Mouse (Mus musculus) adrenal gland, postnatal 36 days (tissue): Measurements from ENCODE around the gene Mrpl11. TPM values are rescaled to one million over a fixed set of nuclear protein-coding genes. Genes with fewer than 3 reads are reported as not detected.
"Not testable (repeated sequence)": the region's sequence is repeated elsewhere in the genome, so short reads cannot be mapped to it uniquely, and the experiment has no call there.

Source experiments
- DNase-seq, 2 experiments: peaks; one replicate each; pipeline ENCODE4 v3.0.0; 2021; ENCODE audit warnings: mixed read lengths in 1 of 2
- long read RNA-seq, 2 experiments: library from polyadenylated mRNA; stranded (forward); transcript quantifications; one replicate each; pipeline ENCODE4 v2.0.0; 2021; ENCODE audit warnings: borderline sequencing depth in 2 of 2
- total RNA-seq, 2 experiments: library from RNA; stranded (reverse); gene quantifications; 2 replicates each; pipeline ENCODE4 v1.2.3; 2021

Gene Mrpl11
- 10 to 100 TPM; 56.7 to 59.1 TPM for total RNA-seq
- long read RNA-seq, experiment 1, transcript Mrpl11-201 (5 exons, 3,045 nt) = major isoform, 68 of 74 reads
- long read RNA-seq, experiment 1, partial matches to known transcripts = 1 of 74 reads
- long read RNA-seq, experiment 1, other reads (novel, unspliced or antisense) = 3 of 74 reads
- long read RNA-seq, experiment 2, transcript Mrpl11-201 (5 exons, 3,045 nt) = major isoform, 29 of 33 reads
- long read RNA-seq, experiment 2, partial matches to known transcripts = 1 of 33 reads
- long read RNA-seq, experiment 2, other reads (novel, unspliced or antisense) = 1 of 33 reads

DNA sequence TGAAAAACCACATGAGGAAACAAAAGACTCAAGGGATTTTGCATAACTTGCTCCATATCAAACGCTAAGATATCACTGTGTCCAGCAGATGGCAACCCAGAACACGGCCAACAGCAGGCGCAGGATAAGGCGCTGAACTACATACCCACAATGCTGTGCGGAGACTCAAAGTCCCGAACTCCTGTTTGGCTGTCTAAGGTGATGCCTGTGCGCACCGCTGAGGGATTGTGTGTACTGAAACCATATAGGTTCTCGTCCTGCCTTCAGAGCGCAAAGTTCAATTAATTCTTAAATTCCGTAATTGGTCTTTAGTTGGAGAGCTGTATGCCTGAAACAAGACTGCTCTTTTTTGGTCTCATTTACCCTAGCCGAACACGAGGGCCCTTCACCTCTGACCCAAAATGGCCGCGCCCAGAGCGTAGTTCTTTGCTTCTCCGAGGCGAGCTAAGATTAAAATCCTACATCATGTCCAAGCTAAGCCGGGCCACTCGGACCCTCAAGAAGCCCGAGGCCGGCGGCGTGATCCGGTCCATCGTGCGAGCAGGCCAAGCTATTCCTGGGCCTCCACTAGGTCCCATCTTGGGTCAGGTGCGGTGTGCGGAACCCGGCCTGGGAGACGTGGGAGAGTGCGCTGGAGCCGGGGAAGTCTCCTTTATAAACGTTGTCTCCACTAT lies at the start of gene Mrpl11:
Gene Mrpl11, plus strand, starts transcription at position 220 of the 674 bp plus-strand sequence.
- peak; percentile 87 to 88 for DNase-seq

DNA sequence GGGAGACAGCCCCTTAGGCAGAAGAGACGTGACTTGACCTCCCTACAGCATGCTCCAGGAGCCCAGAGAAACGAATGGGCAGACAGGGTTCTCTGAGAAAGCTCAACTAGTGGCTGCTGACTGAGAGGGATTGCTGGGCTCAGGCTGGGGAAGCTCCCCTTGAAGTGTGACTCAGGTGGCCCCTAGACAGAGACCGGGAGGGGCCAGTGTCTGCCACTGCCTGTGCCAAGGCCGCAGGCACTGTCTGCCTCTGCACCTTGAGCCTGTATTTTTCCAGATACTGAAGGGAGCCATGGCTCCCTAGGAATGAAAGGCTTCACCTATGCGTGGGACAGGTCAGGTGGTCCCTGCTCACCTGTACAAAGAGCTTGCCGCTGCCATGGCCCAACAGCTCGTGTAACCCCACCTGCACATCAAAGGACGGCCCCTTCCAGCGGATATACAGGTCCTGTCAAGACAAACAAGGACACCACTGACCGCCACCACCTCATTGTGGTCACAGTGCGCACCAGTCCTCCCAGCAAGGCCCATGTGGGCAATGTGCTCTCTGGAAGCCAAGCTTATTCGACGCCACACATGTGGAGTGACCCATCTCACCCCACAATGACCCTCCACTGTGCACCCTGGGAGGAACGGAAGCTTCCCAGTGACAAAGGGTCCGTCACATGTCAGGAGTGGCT lies 45.9 kb upstream of the Mrpl11 start:
- DNase-seq = peak; percentile 68 to 73

DNA sequence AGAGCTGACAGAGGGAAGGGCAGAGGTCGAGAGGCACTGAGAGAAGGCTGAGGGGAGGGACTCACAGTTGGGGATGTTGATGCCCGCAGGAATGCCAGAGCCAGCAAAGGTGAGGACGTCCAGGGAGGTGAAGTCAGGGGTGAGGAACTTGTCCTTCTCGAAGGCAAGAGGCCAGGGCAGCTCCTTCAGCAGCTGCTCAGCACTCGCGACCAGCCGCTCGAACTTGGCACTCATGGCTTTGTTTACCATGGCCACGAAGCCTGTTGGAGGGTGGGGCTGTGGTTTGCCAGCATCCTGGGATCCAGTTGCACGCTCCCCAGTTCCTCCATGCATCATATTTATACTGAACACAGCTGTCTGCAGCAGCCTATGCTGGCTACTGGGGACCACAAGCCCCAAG lies 45.1 kb upstream of the Mrpl11 start:
- DNase-seq = no peak

DNA sequence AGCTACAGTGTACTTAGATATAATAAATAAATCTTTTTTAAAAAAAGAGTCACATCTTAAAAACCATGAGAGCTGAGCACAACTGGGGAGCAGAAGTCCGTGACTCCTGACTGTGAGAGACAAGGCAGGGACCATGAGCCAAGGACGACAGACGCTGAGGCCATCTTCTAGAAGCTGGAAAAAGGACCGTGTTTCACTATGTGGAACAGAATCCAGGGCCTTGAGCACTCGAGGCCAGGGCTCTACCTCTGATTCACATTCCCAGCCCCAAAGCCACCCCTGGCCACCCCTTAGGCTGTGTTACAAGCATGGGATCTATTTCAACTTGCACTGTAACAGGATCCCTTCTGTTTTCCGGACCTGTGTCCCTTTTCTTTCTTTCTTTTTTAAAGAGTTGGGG lies 42.3 kb upstream of the Mrpl11 start:
- DNase-seq = peak in 1 of 2 experiments; percentile 56

- no peak for DNase-seq
Observed at GRCm38 (mm10) chr19:4925121-4925860, 36.7 kb upstream of the Mrpl11 start.

GRCm38 (mm10) chr19:4927904-4928531 lies 33.9 kb upstream of the Mrpl11 start, which contains the start of gene Dpp3:
Gene Dpp3 (minus strand): TSS chr19:4928287.
- DNase-seq = peak; percentile 100

- DNase-seq = peak in 1 of 2 experiments; percentile 44
Observed at GRCm38 (mm10) chr19:4928781-4929180, 33.2 kb upstream of the Mrpl11 start.

GRCm38 (mm10) chr19:4936896-4937295 lies 25.1 kb upstream of the Mrpl11 start:
- DNase-seq = no peak

DNA sequence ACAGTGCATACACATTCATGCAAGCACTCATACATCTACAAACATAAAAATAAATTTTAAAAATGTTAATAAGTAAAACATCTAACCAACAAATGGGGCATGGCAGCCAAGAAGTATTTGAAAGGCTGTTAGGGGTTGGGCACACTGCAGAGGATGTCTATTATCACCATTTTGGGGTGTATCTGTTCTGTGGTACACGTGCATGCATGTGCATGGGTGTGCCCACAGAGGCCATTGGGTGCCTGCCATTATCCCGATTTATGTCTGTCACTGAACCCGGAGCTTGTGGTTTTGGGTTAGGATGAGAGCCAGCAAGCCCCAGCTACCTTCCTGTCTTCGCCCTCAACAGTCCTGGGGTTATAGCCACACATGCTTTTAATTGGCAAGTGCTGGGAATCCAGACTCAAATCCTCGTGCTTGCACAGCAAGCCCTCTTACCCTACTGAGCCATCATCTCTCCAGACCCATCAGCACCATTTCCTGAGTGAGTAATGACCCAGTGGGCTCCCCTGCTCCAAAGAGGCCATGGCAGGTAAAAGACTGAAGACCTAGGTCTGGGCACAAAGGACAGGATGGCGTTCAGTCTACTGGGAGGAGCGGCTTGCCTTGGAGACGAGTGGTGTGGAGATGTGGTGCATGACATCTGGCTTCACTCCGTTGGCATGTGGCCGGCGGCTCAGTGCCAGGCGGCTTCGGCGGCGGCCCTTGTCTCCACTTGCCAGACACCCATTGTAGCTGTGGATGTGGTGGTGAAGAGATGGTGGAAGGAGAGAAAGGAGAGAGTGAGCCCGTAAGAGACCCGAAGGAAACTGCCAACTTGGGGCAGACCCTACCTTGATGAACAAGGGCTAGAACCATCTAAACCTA lies 24.3 kb upstream of the Mrpl11 start:
- DNase-seq = no peak

GRCm38 (mm10) chr19:4942551-4943252 lies 19.2 kb upstream of the Mrpl11 start, which contains the start of gene Peli3:
Gene Peli3 (minus strand): TSS chr19:4943127.
- peak; percentile 91 to 94 for DNase-seq

GRCm38 (mm10) chr19:4943253-4943588 lies 18.7 kb upstream of the Mrpl11 start:
- peak in 1 of 2 experiments; percentile 38 for DNase-seq

GRCm38 (mm10) chr19:4945540-4945939 lies 16.4 kb upstream of the Mrpl11 start:
- no peak for DNase-seq

DNA sequence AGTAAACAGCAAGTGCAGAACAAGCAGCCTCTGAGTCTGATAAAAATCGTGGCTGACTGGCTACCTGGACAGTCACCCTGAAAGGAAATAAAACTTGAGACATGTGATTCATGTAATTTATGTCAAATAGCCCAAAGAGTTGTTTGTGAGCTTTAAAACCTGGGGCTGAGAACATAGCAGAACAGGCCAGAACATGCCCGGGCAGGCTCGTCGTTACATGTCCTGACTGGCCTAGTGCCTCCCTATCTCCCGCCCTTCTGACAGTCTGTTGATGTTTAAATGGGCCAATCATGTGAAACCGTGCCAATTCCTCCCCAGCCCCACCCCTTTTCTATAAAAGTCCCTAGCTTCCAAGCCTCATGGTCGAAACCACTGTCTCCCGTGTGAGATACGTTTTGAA lies 13.3 kb upstream of the Mrpl11 start:
- DNase-seq = not testable (repeated sequence)

DNA sequence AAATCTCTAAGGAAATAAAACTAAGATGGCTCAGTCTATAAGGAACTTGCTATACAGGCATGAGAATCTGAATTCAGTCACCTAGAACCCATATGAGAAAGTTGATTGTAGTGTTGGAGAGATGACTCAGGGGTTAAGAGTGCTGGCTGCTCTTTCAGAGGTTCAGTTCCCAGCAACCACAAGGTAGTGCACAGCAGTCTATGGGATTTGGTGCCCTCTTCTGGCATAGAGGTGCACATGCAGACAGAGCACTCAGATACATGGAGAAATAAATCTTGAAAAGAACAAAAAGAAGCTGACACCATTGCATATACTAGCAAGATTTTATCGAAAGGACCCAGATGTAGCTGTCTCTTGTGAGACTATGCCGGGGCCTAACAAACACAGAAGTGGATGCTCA lies 6.3 kb downstream of the Mrpl11 start:
- no peak for DNase-seq

DNA sequence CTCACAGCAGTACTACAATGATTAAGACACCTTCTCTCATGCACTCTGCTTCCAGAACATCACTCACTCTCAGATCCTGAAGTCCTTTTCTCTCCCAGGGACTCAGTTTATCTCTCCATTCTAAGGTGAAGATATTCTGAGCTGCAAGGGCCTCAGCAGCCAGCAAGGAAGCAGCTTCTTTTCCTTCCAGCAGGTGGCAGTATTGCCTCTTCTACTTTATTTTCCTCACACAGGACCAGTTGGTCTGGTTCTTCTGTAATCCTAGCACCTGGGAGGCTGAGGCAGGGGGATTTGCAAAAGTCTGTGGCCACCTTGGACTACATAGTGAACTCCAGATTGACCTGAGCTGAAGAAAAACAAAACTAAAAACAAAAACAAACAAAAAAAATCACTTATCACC lies 19.8 kb downstream of the Mrpl11 start:
- peak; percentile 22 to 62 for DNase-seq

GRCm38 (mm10) chr19:4989013-4989412 lies 27.1 kb downstream of the Mrpl11 start:
- peak; percentile 94 to 95 for DNase-seq

- no peak for DNase-seq
Observed at GRCm38 (mm10) chr19:4989434-4990255, 27.7 kb downstream of the Mrpl11 start.

DNA sequence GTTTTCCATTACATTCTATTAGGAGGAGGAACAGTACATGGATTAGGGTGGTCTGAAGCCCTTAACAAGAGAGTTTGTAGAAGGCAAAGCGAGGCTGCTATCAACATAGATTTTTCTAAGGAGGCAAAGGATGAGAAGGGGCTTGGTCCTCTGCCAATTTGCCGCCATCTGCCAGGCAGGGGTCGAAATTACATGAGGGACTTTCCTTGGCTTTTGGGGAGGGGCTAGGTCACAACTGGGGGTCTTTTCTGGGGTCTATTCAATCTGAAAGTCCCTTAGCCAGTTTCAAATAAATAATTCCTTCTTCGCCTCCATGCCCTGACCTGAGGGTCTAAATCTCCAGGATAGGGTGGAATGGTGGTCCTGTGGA lies 28.3 kb downstream of the Mrpl11 start, which contains the start of gene Npas4:
Gene Npas4, minus strand, starts transcription at position 61 of the 370 bp plus-strand sequence.
- no peak for DNase-seq

DNA sequence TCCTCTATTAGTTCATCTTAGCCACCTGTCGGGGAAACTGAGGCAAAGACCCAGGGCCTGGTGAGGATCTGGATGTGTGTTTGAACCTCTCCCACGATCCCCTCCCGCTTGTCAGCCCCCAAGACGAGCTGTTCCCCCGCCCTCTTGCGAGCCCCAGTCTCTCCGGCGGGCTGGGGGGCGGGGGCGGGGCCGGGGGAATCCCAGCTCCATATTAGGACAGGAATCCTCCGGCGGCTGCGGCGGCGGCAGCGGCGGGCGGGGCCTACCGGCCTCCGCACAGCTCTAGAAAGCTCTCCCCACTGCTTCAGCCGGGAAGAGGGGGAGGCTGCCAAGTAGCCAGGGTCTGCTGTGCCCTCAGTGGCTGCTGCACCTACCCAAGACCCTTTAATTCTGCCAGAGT lies 28.8 kb downstream of the Mrpl11 start:
- DNase-seq = no peak
